Mouse (Mus musculus) ES-E14 (cell line): ENCODE data around the gene Ushbp1. TPM values are rescaled to one million over a fixed set of nuclear protein-coding genes. Genes with fewer than 3 reads are reported as not detected.

Source experiments
- DNase-seq: peaks from one replicate; pipeline ENCODE4 v3.0.0-alpha.2; 2013; ENCODE audit warnings: low read depth, low spot score
- H3K27ac ChIP-seq: 2 replicates; pipeline ENCODE4 v1.5.1; 2012; ENCODE audit warnings: low read depth, mild to moderate bottlenecking, low read length, moderate library complexity, mixed read lengths; ENCODE audit not compliant: poor library complexity, insufficient read depth, severe bottlenecking
- H3K36me3 ChIP-seq: 2 replicates; pipeline ENCODE4 v1.6.1; 2012; ENCODE audit warnings: mild to moderate bottlenecking, low read length, moderate library complexity, mixed read lengths; ENCODE audit not compliant: control insufficient read depth, poor library complexity, insufficient read depth, severe bottlenecking
- H3K4me1 ChIP-seq, 2 experiments: fragments of 150-350 bp in 1 of 2; sonication (generic) in 1 of 2; 2 replicates each; pipeline ENCODE4 v1.6.1; 2012; ENCODE audit warnings: low read length in 2 of 2, mild to moderate bottlenecking in 1 of 2, mixed read lengths in 1 of 2; ENCODE audit not compliant: control insufficient read depth in 2 of 2, insufficient read depth in 2 of 2, poor library complexity in 1 of 2
- H3K4me3 ChIP-seq, 2 experiments: fragments of 150-350 bp in 1 of 2; sonication (generic) in 1 of 2; 2 replicates each; pipeline ENCODE4 v1.5.1; 2012; ENCODE audit warnings: low read length in 2 of 2, low read depth in 1 of 2, mild to moderate bottlenecking in 1 of 2, mixed read lengths in 1 of 2; ENCODE audit not compliant: insufficient read depth in 1 of 2, poor library complexity in 1 of 2, severe bottlenecking in 1 of 2
- H3K9ac ChIP-seq: 2 replicates; pipeline ENCODE4 v1.6.1; 2012; ENCODE audit warnings: low read depth, mild to moderate bottlenecking, low read length, mixed read lengths; ENCODE audit not compliant: poor library complexity, insufficient read depth, severe bottlenecking
- H3K9me3 ChIP-seq: fragments of 150-350 bp; sonication (generic); 2 replicates; pipeline ENCODE4 v1.6.1; 2012; ENCODE audit warnings: low read depth, mild to moderate bottlenecking, low read length; ENCODE audit not compliant: control insufficient read depth, insufficient read depth
- CHD2 ChIP-seq: IDR thresholded peaks from 2 replicates; pipeline ENCODE4 v1.6.1; 2014; ENCODE audit warnings: mild to moderate bottlenecking, low read depth, low read length, inconsistent platforms
- HCFC1 ChIP-seq: IDR thresholded peaks from 2 replicates; pipeline ENCODE4 v1.6.1; 2012; ENCODE audit warnings: low read length, inconsistent platforms, borderline replicate concordance; ENCODE audit not compliant: insufficient read depth
- MAFK ChIP-seq: IDR thresholded peaks from 2 replicates; pipeline ENCODE4 v1.6.1; 2014; ENCODE audit warnings: mild to moderate bottlenecking, low read depth, low read length, inconsistent platforms; ENCODE audit not compliant: insufficient read depth
- ZC3H11A ChIP-seq: IDR thresholded peaks from 2 replicates; pipeline ENCODE4 v1.6.1; 2012; ENCODE audit warnings: low read depth, mild to moderate bottlenecking, inconsistent platforms, low read length, borderline replicate concordance
- ZNF384 ChIP-seq: IDR thresholded peaks from 2 replicates; pipeline ENCODE4 v1.6.1; 2012; ENCODE audit warnings: low read depth, low read length, inconsistent platforms
- in situ Hi-C, 2 experiments: fragments of 600-800 bp; cut with MboI; formaldehyde crosslinking; loops; one replicate each; pipeline ENCODE4 v1.15.1; 2025; ENCODE audit warnings: low sequenced_read_pairs in 2 of 2, inconsistent platforms in 1 of 2; ENCODE audit not compliant: unreplicated experiment in 2 of 2
- total RNA-seq: library from RNA; depleted of rRNA; stranded (reverse); fragments of 300-350 nt; gene quantifications from 2 replicates; pipeline ENCODE4 v1.2.3, GENCODE M21; 2012

Gene Ushbp1
- total RNA-seq, 1 experiment = 2.4 TPM

DNA sequence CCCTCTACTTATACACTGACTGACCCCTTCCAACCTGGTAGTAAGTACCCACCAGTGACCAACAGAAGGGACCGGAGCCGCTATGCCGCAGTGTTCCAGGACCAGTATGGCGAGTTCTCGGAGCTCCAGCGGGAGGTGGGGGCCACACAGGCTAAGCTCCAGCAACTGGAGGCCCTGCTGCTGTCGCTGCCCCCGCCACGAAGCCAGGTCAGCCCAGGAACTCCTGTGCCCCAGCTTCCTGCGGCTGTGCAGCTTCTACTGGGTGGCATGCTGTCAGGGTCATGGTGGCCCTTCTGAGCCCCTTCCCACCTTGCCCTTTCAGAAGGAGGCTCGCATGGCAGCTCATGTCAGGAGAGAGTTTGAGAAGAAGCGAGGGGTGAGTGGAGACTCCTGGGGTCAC, 23.2 kb downstream of the Ushbp1 start:
- no peaks in the 10 kb centered on the region for H3K9me3 ChIP-seq
- DNase-seq = no peak
- H3K9ac ChIP-seq = no peak overlapping the region
- peaks cover 3 to 29% of the 10 kb centered on the region in 2 experiments; a peak in 3 of 4 replicates for H3K4me1 ChIP-seq
- H3K4me3 ChIP-seq = peak overlapping the region in 1 of 2 experiments; percentile 23; a peak in 1 of 4 replicates
- in situ Hi-C loops = no loop called here
- H3K27ac ChIP-seq = no peak overlapping the region
- TF ChIP-seq ZNF384 (no peak), ZC3H11A (no peak), HCFC1 (no peak), MAFK (no peak), CHD2 (no peak)
- peaks cover 24% of the 10 kb centered on the region for H3K36me3 ChIP-seq

GRCm38 (mm10) chr8:71371236-71371848, 24.3 kb downstream of the Ushbp1 start, which contains the start of gene Ocel1:
Gene Ocel1 (plus strand): TSS chr8:71371298.
- H3K4me3 ChIP-seq = peak within 1 kb of the TSS; percentile 88 to 94
- H3K36me3 ChIP-seq = peaks cover 24% of the 10 kb centered on the region
- in situ Hi-C loops = no loop called here
- no peaks in the 10 kb centered on the region for H3K9me3 ChIP-seq
- H3K27ac ChIP-seq = peak within 1 kb of the TSS; percentile 73
- TF ChIP-seq ZNF384 (0 out of 2 replicates have a peak, but pooled peaks have one; percentile 1), ZC3H11A (no peak), CHD2 (no peak), MAFK (no peak), HCFC1 (peak; percentile 40; the same call in 1 of the 2 replicates)
- H3K9ac ChIP-seq = peak within 1 kb of the TSS; percentile 88
- DNase-seq = peak; percentile 97
- peaks cover 5 to 28% of the 10 kb centered on the region in 2 experiments for H3K4me1 ChIP-seq

DNA sequence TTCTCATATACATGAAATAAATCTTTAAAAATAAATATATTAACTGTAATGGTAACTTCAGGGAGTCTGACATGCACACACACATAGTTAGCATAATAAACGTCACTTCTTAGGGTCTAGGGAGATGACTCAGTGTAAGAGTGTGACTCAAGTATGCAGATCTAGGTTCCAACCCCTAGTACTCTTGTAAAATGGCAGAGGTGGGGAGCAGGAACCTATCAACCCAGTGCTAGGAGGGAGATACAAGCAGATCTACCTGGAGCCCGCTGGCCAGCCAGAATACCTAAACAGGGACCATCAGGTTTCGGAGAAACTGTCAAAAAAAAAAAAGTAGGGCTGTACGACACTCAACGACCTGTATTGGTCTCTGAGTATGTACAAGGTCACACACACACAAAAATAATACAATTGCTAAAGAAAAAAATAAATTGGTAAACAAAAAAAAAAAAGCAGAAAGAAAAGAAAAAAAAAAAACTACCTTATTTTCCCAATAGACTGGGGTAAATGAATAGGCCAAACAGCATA, 24.8 kb downstream of the Ushbp1 start:
- H3K9me3 ChIP-seq = no peaks in the 10 kb centered on the region
- TF ChIP-seq MAFK = no peak
- peak; percentile 49; the same call in 1 of the 2 replicates for TF ChIP-seq ZNF384
- H3K36me3 ChIP-seq = peaks cover 24% of the 10 kb centered on the region
- in situ Hi-C loops = no loop called here
- peaks cover 7 to 24% of the 10 kb centered on the region in 2 experiments for H3K4me1 ChIP-seq
- peak overlapping the region; percentile 88 to 94 for H3K4me3 ChIP-seq
- H3K9ac ChIP-seq = peak overlapping the region; percentile 63; the same call in 1 of the 2 replicates
- H3K27ac ChIP-seq = peak overlapping the region; percentile 48; the same call in 1 of the 2 replicates
- no peak for DNase-seq

- Histone ChIP-seq H3K9me3 (no peaks in the 10 kb centered on the region), H3K27ac (no peak overlapping the region), H3K36me3 (peaks cover 19% of the 10 kb centered on the region), H3K4me1 (peaks cover 3 to 13% of the 10 kb centered on the region in 2 experiments; a peak in 2 of 4 replicates), H3K9ac (peak overlapping the region; percentile 60; the same call in 1 of the 2 replicates), H3K4me3 (no peak overlapping the region)
- in situ Hi-C loops = no loop called here
- no peak for DNase-seq
- TF ChIP-seq CHD2 (no peak), ZNF384 (no peak), HCFC1 (no peak), MAFK (no peak), ZC3H11A (no peak)
Measured at GRCm38 (mm10) chr8:71369040-71369718, 26.4 kb downstream of the Ushbp1 start.
